Mouse (Mus musculus): ENCODE data around the gene Zfp384. TPM values are rescaled to one million over a fixed set of nuclear protein-coding genes. Genes with fewer than 3 reads are reported as not detected.

Zfp384 gene
- 10 to 100 TPM; 21.0 to 24.4 (median 23.6) TPM for total RNA-seq (2022)

DNA sequence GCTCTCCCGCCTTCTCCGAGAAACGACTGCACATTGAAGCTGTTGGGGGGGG, at the start of gene Zfp384:
Zfp384 (plus strand) TSS at position 17 of the 52 bp plus-strand sequence.
- DNase-seq (ENCODE audit: low spot score): no peak

DNA sequence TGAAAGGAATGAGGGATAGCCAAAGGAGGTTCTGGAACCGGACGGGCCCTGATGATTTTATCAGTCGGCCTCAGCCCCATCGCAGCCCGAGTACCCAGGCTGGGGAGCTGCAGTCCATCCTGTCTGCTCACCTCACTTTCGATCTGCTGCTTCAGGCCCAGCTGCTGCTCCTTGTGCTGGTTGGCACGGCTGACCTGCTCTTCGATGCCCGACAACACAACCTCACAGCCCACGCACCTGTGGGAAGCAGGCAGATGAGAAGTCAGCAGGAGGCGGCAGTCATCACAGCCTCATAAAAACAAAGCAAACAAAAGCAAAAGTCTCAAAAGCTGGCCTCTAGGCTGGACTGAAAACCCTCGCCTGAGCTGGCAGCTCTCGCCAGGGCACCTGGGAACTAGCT, 49.0 kb upstream of the Zfp384 start:
- no peak for DNase-seq (ENCODE audit: low spot score)

DNA sequence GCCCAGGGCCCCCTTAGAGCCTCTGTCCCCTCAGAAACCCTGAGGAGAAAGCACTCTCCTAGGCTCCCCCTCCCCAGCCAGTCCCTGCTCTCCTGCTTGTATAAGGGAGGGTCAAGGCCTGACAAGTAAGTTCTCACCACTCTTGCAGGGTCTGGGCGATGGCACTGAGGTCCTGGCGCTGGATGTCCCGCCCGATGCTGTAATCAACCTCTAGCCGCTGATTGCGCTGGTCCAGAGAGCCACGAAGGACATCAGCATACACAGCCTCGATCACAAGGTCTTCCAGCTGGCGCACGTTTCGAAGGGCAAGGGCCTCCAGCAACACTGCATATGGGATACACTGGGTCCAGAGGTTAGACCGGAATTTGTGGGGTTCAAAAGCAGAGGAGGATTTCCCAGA, 47.9 kb upstream of the Zfp384 start:
- no peak for DNase-seq (ENCODE audit: low spot score)

DNA sequence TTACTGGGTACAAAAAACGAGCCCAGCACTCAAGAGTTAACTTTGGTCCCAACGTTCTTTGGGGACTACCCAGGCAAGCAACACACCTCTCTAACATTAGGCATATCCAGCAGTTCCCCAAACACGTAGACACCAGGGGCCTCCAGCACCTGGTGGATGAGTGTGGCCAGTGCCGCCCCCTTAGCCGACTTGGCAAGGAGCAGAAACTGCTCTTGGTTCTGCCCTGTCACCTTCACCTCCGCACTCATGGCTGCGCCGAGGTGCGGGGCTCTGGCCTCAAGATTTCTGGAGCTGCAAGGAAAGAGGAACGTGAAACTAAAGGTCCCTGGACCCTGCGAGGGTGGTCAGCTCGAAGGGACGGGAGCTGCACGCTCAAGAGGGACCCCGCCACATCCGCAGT, 44.3 kb upstream of the Zfp384 start:
- no peak for DNase-seq (ENCODE audit: low spot score)

DNA sequence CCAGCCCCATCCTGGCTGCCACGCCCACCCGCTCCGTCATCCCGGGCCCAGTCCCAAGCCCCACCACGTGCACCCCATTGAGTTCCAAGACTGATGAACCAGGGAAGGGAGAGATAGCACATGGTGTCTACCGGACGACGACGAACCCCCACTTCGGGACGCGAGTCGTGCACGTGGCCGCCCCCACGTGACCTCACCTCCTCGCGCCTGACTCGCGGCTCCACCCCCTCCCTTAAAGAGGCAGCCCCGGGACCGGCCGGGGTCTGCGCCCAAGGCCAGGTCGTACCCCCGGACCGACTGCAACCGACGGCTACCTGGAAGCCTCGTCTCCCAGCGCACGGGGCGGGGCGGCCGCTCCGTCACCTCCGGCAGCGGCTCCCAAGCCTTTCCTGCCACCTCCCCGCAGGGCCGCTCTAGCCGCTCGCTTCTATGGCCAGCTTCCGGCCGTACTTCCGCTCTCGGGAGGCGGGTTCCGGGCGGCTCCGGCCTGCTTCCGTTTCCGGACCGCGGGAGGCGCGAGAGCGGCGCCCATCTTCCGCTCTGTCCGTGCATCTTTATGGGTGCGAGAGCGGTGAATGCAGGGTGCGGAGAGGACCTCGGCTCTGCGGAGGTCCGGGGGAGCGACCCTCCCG, 43.7 kb upstream of the Zfp384 start, which contains the start of gene Cops7a:
Cops7a (minus strand) TSS at position 451 of the 632 bp plus-strand sequence.
- DNase-seq (ENCODE audit: low spot score): peak; percentile 95

DNA sequence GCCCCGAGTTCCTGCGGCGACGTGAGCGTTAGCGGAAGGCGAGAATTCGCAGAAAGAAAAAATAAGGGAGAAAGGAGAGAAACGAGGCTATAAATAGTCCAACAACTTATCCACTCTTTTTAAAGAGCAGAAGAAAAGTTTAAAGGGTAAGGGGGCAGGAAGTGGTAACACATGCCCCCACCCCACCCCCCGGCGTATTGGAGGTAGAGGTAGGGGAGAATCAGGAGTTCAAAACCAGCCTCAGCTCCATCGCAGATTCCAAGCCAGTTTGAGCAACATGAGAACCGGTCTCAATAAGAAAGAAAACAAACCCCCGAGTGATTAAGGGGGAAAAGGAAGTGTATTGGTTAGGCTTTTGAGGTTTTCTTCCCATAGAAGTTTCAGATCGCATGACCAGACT, 43.2 kb upstream of the Zfp384 start:
- DNase-seq (ENCODE audit: low spot score): no peak

DNA sequence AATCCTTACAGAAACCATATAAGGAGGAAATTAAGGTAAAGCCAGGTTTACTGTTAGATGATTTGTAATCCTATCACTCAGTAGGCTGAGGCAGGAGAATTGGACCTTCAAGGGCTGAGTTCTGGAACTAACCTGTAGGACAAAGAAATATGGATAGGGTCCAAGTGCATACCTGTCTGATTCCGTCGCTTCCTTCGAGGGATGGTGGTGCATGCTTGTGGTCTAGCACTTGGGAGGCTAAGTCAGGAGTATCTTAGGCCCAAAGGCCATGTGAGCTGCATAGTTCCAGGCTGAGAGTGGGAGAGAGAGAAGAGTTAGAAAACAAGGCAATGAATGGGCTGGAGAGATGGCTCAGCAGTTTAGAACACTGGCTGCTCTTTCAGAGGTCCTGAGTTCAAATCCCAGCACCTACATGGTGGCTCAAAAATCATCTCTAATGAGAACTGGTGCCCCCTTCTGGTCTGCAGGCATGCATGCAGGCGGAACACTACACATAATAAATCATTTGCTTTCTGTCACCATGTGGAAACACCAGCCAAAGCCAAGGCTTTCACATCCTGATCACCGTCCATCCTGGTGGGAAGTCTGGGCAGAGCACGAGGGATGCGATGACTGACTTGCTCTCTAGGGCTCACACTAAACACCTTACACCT, 42.4 kb upstream of the Zfp384 start:
- no peak for DNase-seq (ENCODE audit: low spot score)

DNA sequence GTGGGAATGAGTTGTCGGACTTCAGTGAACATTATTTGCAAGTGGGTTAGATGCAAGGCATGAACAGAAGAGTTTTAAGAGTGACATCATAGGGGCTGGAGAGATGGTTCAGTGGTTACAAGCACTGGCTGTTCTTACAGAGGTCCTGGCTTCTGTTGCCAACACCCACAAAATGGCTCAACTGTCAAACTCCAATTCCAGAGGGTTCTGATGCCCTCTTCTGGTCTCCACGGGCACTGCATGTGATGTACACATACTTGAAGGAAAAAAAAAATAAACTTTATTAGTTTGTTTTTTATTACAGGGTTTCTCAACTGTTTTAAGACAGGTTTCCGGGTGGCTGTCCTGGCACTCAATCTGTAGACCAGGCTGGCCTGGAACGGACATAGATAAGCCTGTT, 41.2 kb upstream of the Zfp384 start:
- no peak for DNase-seq (ENCODE audit: low spot score)

DNA sequence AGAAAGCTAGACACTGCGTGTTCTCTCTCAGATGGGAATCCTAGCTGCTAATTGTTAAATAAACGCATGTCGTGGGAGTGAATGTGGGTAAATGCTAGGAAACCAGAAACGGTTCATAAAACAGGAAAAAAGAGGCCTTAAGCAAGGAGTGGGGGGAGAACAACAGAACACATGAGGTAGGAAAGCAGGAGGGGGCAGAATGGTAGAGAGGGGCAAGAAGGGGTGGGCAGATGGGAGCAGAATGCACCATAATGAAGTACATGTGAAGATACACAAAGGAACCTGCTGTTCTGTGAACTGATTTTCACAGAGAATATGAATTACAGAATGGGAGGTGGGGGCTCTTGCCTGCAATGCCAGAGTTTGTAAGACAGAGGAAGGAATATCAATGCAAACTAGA, 16.7 kb upstream of the Zfp384 start:
- no peak for DNase-seq (ENCODE audit: low spot score)

DNA sequence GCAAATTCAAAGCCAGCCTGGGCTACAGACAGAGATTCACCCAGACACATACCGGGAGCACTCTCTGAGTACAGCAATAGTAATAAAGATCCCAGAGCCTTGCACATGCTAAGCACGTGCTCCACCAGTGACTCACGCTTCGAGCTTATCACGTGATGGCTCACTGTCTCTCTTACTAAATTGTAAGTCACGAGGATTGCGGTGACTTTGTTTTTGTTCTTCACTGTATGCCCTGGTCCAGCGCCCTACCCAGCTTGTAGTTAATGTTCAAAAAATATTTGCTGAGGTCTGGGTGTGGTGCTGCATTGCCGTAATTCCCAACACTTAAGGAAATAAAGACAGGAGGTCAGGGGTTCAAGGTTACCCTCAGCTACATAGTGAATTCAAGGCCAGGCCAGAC, 15.6 kb upstream of the Zfp384 start:
- no peak for DNase-seq (ENCODE audit: low spot score)

DNA sequence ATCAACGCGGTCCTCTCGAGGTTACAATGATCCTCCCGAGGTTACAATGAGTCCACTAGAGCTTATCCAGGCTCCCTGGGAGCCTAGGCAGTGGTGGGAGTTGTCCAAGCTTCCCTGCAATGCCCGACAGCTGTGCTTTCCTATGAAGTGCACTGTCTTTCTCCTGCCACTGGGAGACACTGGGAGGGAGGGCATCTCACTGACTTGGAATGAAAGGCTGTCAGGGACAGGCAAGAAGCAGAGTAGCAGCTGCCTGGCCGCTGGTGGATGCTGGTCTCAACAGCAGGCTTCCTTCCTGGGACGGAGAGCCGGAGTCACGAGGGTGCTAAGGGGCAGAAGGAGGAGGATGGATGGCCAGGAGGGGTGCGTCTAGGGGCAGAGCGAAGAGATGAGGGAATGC, 15.1 kb upstream of the Zfp384 start:
- no peak for DNase-seq (ENCODE audit: low spot score)

DNA sequence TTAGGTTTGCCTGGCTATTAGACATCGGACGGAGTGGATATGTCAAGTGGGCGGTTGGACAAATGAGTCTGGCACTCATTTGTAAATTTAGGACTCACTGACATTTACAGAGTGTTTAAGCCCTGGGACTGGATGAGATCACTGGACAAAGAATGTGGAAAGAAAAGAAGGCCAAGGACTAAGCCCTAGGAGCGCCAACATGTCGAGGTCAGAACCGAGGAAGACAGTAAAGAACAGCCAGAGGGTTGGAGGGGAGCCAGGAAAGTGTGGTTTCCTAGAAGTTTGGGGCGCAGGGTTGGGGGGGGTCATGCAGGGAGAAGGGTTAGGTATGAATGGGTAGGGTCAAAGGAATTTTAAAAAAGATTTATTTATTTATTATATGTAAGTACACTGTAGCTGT, 13.7 kb upstream of the Zfp384 start:
- no peak for DNase-seq (ENCODE audit: low spot score)

DNA sequence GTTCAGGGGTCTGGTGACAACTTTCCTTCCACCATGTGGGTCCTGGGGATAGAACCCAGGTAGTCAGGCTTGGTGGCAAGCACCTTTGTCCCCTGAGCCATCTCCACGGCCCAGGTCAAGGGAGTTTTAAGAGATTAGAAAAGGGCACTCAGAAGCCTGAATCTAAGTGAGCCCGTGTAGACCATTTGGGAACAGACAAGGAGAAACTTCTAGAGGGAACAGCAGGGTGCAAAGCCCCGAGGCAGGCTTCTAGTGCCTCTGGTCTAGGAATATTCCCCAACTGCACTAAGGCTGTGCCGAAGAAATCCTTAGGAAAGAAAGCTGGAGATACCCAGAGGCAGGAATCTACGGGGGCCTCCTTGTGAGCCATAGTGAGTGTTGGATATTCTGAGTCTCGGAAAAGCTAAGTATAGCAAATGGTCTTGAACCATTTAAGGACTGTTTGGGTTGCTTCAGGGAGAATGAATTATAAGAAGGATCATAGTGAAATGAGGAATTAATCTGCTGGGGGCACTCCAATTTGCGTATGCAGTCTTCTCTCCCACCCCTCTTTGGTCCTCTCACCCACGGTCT, 13.0 kb upstream of the Zfp384 start:
- no peak for DNase-seq (ENCODE audit: low spot score)

DNA sequence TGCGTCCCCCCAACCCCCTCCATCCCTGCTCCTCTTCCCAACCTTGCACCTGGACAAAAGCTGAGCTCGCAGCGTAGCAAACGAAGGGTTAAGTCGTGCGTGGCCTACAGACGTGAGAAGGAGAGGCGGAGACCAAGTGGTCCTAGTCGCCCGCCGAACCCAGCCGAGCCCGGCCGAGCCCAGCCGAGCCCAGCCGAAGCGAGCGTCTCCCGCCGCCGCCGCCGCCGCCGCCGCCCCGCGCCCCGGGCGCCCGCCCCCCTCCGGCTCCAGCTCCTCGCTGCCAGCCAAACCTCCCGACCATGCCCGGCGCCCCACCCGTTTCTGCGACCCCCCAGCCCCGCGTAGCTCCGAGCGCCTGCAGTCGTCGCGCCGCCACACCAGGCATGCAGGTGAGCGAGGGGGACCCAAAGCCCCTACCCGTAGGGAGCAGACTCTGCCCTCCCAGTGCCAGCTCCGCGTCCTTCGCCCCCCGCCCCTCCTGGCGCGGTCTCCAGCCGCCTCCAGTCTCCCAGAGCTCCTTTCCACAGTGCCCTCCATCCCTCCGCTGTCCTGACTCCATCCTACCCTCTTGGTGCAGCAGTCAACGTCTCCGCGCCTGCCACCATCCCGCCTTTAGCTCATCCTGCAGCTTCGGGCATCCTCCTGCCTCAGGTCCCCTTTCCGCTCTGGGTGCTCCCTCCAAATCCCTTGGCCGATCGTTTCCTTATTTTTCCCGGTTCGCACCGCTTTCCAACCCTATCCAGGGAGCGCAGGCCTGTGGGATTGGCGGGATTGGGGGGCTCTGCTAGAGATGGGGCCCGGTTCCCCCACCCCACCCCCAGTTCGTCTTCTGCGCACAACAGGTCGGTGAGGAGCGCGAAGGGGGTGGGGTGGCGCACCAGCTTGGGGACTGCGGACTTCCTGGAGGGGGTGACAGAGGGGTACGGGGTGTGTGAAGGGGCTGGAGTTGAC, 12.1 kb upstream of the Zfp384 start, which contains the start of gene Pianp:
Pianp (plus strand) TSS at position 144 of the 951 bp plus-strand sequence.
- DNase-seq (ENCODE audit: low spot score): peak; percentile 50

DNA sequence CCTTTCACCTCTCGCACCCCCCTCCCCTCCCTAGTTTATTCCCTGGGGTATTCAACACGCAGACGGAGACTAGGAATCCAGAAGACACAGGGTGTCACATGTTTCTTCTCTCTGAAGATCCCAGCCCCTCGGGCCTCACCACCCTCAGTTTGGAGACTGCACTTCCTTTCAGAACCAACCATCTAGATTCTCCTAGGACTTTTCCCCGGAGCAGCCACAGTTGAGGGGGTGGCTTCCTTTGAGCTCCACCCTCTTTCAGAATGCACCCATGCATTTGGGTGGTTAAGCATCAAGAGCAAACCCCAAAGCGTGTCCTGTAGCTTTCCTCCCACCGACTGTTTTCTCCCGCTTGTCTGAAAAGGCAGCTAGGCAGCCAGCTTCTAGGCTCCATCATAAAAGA, 10.9 kb upstream of the Zfp384 start:
- no peak for DNase-seq (ENCODE audit: low spot score)

DNA sequence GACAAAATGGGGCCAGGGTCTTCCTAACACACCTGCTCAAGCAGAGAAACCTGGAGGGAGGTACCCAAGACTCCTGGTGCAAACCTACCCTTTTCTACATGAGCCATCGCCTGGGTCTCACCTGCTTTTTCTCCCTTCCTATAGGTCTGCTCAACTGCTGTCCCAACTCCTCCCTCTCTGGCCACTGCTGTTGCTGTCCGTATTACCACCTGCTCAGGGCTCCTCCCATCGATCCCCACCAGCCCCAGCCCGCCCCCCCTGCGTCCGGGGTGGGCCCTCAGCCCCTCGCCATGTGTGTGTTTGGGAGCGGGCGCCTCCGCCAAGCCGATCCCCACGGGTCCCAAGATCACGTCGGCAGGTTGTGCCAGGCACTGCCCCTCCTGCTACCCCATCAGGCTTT, 9.9 kb upstream of the Zfp384 start:
- no peak for DNase-seq (ENCODE audit: low spot score)

DNA sequence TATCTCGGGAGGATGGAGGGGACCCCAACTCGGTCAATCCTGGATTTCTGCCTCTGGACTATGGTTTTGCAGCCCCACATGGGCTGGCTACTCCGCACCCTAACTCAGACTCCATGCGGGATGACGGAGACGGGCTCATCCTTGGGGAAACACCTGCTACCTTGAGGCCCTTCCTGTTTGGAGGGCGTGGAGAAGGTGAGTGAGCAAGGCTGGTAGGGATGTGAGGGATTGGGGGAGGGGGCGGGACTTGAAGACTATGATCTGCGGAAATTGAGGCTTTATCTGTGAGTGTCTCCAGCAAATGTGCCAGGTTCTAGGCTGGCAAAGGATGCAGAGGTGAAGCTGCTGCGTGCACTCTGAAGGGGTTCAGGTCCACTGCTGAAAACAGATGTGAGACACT, 9.4 kb upstream of the Zfp384 start:
- no peak for DNase-seq (ENCODE audit: low spot score)

DNA sequence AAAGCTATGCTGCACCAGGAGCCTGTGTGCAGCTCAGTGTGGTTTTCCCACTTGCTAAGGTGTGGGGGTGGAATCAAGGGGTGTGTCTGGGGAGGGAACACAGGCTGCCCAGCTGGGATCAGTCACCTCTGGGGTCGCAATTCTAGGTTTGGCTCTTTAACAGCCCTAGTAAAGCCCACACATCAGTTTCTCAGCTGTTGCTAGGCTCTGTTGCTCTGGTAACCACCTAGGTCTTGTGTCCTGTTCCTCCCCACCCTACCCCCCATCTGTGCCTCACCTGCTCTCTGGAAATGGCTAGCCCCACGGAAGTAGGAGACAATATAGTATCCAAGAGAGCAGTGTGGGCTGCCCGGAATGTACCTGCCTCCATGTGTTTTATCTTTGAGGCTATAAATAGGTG, 5.2 kb upstream of the Zfp384 start:
- DNase-seq (ENCODE audit: low spot score): no peak

DNA sequence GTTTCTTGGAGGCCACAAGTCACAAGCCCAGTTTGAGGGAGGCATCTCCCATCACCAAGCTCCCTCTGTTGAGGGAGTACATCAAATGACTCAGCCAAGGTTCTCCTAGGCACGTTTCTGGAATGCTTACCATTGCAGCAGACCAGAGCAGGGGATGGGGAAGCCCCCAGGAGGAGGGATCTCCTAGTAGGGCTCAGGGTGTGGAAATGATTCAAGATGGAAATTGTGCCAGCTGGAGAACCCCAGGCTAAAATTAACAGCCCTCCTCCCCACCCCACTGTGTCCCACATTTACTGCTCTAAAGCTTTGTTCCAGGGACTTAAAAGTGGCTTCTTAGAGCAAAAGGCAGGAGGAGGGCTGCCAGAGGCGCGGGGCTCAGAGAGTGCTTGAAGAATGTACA, 3.9 kb upstream of the Zfp384 start:
- no peak for DNase-seq (ENCODE audit: low spot score)

DNA sequence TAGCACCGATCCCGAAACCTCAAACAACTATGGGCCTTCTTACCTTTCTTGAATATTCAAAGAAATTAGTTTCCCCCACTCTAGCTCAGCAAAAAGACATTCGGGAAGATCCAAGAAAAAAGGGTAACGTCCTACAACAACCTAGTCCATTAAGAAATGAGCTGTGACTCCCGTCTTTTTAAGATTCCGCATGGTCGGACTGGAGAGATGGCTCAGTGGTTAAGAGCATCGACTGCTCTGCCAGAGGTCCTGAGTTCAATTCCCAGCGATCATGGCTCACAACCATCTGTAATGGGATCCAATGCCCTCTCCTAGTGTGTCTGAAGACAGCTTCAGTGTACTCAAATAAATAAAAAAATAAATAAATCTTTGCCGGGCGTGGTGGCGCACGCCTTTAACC, 885 bp upstream of the Zfp384 start:
- no peak for DNase-seq (ENCODE audit: low spot score)

DNA sequence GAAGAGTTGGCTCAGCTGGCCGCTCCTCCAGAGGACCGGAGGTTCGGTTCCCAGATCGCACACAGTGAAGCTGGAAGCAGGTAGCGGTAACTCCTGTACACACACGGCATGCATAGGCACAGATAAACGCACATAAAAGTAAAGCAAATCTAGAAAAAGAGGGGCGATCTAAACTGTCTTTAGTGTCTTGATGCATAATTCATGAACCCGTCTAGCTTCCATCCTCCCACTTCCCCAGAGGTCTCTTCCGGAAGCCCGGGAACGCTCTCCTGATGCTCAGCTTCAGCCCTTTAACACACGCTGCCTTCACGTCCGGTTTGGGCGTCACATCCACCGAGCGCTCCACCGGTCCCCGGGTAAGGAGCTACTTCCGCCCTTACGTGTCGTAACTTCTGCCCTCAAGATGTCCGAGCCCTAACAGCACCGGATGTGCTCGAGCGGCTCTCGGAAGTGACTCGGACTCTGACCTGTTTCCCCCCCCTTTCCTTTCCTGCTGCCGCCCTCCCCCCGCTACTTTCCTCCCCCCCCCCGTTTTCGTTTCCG, 288 bp upstream of the Zfp384 start:
- peak; percentile 99 for DNase-seq (ENCODE audit: low spot score)
